Mouse (Mus musculus) layer of hippocampus, postnatal 10 days (tissue): ENCODE measurements around the gene Cenpj. TPM values are rescaled to one million over a fixed set of nuclear protein-coding genes. Genes with fewer than 3 reads are reported as not detected.

Experiments used
- DNase-seq, 2 experiments: peaks; one replicate each; pipeline ENCODE4 v3.0.0; 2021; ENCODE audit warnings: low spot score in 2 of 2
- long read RNA-seq: library from polyadenylated mRNA; stranded (forward); transcript quantifications from one replicate; pipeline ENCODE4 v2.0.0, GENCODE M21; 2023
- total RNA-seq, 2 experiments: library from RNA; stranded (reverse); gene quantifications; 2 replicates each; pipeline ENCODE4 v1.2.3; 2021

Gene Cenpj
- total RNA-seq = 1 to 10 TPM; 5.0 to 5.1 TPM
- long read RNA-seq, partial matches to known transcripts = 0 of 5 reads
- long read RNA-seq, other reads (novel, unspliced or antisense) = 5 of 5 reads

GRCm38 (mm10) chr14:56575416-56575815, at the start of gene Cenpj, which contains the start of gene Parp4:
Gene Cenpj, minus strand, starts transcription at chr14:56575425.
Gene Parp4, plus strand, starts transcription at chr14:56575619.
- DNase-seq = peak; percentile 30 to 52

DNA sequence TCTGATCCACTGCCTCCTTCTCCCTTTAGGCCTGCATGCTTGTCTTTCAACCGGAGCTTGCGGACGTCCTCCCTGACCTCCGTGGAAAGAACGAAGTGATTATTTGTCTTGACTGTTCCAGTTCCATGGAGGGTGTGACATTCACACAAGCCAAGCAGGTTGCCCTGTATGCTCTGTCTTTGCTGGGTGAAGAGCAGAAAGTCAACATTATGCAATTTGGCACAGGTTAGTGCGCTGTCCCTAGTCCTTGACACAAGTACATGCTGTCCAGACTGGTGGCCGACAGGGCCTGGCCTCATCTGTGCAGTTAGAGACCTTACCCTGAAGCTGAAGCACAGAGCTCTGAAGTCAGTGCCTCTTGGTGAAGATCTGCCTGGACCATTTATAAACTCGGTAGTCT, 45.2 kb upstream of the Cenpj start:
- no peak for DNase-seq

DNA sequence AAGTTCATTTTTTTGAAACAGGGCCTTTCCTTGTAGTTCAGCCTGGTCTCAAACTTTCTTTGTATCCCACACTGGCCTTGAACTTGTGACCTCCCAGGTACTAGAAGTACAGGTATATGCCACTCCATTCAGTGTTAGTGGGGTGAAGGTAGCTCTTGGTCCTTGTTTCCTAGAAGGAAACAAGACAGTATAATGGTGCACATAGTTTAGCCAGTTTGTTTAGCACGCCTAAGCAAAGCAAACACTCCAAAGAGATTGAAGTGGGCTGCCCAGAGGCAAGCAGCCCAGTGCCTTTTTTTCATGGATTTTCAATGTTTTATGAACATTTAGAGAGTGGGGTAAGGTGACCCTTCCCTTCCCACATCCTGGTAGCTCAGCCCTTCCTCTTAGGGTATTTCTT, 42.2 kb upstream of the Cenpj start:
- DNase-seq = no peak

- no peak for DNase-seq
These were observed 38.0 kb upstream of the Cenpj start for GRCm38 (mm10) chr14:56613212-56613611.

DNA sequence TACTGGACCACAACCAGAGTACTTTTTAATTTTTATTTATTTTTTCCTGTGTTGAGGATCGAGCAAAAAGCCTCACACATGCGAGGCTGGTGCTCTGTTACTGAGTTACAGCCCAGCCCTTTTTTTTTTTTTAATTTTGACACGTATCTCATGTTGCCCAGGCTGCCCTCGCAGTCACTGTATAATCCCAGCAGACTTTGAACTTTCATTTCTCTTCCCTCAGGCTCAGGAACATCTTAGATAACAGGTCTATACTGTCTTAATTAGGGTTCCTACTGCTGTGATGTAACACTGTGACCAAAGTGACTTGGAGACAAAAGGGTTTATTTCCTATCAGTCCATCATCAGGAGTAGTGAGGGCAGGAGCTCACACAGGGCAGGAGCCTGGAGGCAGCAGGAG, 29.9 kb upstream of the Cenpj start:
- no peak for DNase-seq

DNA sequence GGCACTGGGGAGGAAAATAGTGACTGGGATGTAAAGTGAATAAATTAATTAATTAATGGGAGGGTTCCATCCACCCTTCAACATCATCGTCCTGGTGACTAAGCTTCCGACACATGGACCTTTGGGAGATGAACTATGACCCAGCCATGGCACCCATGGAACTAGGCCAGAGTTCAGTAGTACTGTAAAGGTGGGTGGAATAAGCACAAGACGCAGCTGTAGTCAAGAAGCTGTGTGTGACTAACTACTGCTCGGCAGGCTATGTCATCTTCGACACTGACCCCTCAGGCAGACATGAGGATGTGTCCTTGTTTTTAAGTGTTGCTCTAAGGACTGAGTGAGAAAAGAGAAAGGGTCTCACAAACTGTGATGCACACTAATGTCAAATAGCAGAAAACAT, 29.2 kb upstream of the Cenpj start:
- no peak for DNase-seq

DNA sequence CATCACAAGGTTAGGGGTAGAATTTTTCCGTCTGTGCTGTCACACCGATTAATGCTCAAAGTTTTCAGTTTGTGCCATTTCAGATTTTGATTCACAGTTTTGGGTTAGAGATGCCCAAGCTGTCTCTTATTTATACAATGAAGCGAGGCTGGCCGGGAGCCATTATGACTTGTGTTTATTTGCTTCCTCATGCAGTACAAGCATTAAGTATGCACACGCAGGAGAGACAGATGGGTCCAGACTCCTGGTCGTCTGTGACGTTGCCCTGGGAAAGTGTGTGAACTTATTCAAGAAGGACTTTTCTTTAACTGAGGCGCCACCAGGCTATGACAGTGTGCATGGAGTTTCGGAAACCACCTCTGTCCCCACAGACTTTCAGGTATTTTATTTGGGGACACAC, 26.8 kb upstream of the Cenpj start:
- no peak for DNase-seq

DNA sequence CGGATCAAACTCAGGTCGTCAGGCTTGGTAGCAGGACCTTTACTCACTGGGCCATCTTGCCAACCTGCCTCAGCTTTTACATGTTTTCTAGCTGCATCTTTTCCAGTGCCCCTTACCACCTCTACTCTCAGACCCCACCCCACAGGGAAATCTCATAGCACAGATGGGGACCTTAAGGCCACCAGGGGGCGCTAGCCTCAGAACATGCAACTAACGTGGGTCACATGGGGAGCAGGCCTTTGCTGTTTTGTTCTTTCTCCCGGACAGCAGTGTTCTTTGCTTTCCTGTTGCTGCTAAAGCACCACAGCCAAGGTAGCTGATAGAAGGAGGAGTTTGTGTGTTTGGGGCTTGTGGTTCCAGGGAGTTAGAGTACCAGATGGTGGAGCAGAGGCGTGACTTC, 23.5 kb upstream of the Cenpj start:
- peak; percentile 21 to 31 for DNase-seq

DNA sequence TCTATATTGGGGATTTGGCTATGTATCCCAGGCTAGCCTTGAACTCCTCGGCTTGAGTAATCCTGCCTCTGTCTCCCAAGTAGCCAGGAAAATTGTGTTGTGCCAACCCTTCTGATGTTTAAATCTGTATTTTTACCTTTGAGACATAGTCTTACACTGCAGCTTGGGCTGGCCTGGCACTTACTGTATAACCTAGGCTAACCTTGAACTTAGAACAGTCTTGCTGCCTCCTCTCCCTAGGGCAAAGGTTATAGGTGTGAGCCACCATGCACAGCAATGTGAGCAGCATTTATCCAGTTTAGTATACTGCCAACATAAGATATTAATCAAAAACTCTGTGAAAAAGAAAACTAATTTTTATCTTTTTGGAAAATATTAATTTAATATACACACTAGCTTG, 19.6 kb upstream of the Cenpj start:
- no peak for DNase-seq

DNA sequence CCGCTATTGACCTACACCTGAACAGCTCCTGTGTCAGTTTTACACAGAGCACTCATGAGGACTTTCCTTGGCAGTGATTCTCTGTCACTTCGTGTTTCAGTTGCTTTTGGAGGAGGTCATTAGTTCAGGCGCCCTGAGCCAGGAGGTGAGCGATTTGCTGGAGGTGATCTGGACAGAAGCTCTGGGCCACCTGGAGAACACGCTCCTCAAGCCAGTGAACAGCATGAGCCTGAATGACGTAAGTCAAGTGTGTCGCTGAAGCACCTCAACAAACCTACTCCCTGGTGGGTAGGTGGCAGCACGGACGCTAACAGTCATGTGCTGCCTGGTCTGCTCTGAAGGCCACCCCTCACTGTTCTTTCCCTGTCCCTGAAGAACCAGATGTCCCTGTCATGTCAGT, 17.0 kb upstream of the Cenpj start:
- no peak for DNase-seq

DNA sequence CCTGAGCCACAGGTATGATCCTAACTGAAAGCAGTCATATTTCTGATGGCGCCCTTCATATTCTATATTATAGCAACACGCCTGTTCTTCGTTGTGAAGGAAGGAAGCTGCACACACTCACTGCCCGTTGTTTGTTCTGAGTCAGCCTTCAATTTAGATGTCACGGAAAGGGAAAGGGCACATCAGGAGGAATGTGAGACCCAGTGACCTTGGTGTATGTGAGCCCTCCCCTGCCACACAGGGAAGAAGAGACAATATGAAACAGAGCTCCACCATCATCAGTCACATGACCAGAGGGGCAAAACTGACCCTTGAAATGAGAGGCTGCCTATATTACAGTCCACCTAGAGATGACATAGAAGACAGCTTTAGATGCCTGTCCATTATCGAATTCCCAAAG, 7.1 kb upstream of the Cenpj start:
- DNase-seq = no peak

DNA sequence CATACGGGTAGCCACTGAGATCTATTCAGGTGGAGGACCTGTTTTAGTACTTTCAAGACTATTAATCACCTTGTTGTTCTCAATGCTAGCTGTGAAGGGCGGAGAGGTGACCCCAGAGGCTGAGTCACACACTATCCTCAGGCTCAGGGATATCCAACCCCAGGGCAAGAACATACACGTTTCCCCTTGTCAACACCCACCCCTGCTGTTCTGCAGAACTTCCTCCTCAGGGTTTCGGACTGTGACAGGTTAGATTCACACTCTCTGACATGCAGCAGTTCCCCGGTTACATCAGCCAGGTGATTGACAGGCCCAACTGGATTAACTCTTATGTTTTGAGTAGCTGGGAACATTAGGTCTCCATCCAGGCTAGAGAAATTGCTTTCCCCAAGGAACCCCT, 5.9 kb upstream of the Cenpj start:
- DNase-seq = no peak

DNA sequence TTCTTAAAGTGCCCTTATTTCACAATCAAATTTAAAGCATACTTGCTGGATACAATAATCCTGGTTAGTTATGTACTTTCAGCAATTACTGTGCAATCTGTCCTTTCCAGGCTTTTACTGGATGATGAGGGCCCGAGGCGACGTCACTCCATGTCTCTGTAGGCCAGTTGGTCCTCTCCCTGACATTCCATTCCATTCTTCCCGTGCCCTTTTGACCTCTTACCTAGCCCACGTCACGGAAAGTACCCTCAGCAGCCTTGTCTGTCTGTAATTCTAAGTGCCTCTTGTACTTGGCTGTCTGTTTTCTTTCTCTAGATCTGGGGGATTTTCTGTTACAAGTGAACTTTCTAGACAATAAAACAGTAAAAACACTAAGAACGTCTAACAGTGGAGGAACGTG, 3.8 kb upstream of the Cenpj start:
- DNase-seq = no peak

- no peak for DNase-seq
These were observed 1.0 kb upstream of the Cenpj start for GRCm38 (mm10) chr14:56575969-56576901.

GRCm38 (mm10) chr14:56572546-56572945, 2.7 kb downstream of the Cenpj start:
- no peak for DNase-seq

- peak; percentile 92 to 93 for DNase-seq
These were observed 3.7 kb downstream of the Cenpj start for GRCm38 (mm10) chr14:56571310-56572093.

DNA sequence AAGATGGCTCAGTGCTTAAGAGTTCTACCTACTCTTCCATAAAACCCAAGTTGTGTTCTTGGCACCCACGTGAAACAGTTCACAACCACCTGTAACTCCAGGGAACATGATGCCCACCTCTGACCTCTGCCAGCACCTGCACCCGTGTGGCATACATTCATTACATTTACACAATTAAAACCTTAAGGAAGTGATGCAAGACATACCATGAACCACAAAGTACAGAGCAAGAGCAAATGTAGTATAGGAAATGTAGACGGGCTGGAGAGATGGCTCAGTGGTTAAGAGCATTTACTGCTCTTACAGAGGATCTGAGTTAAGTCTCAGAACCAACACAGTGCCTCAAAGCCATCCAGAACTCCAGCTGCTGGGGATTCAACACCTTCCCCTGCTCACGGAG, 6.2 kb downstream of the Cenpj start:
- no peak for DNase-seq

GRCm38 (mm10) chr14:56567476-56567875, 7.7 kb downstream of the Cenpj start:
- DNase-seq = no peak

DNA sequence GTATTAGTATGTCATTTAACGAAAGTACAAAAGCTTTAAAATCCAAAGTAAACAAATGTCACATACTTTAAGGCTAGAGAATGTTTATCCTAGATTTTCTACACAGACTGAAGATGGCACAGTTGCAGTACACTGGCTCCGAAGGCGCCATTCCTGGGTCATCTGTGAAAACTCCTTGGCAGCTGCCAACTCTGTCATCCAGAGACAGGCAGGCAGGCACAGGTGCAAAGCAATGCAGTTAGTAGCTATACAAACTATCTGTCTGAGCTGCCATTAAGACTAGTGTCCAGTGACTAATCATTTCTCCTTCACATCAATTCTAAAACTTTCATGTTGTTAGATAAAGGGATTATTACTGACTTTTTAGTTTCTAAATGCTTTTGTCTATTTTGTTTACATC, 16.1 kb downstream of the Cenpj start:
- no peak for DNase-seq

GRCm38 (mm10) chr14:56554716-56555115, 20.5 kb downstream of the Cenpj start:
- no peak for DNase-seq

GRCm38 (mm10) chr14:56553331-56553730, 21.9 kb downstream of the Cenpj start:
- no peak for DNase-seq

DNA sequence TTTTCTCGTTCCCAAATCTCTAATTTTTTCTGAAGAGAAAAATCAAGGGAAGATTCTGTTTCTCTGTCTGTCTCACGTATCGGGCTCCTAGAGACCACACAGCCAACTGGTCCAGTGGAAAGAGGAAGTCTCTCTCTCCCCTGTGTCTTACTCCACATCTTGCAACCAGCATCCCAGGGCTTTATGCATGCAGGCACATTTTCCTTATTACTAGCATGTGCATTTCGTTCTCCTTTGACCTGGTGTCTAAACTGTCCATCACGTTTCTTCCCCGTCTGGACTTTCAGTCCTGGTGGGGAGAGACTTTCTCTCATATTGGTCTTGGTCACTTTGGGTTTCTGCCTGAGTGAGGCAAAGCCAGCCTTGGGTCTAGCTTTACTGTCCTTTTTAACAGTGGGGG, 22.3 kb downstream of the Cenpj start:
- DNase-seq = no peak
